Mouse (Mus musculus): ENCODE data around the gene Mettl22.

- TF ChIP-seq POLR2A (IDR thresholded peaks at IDR 0.05; ENCODE audit: low read depth, low read length) (no peak), CTCF (conservative IDR thresholded peaks at IDR 0.05; ENCODE audit: insufficient read depth, insufficient read length, low read depth, low read length) (no peak)
Measured at GRCm38 (mm10) chr16:8444911-8445310, 25.7 kb upstream of the Mettl22 start.

Data from kidney, adult 2 months (tissue).